Mouse (Mus musculus) testis, adult 2 months (tissue): ENCODE data around the gene Gorasp1.

Experiments
- CTCF ChIP-seq: fragments of 200-500 bp; IDR thresholded peaks from 2 replicates; pipeline ENCODE4 v1.5.1; 2012; ENCODE audit warnings: low read depth, mild to moderate bottlenecking, inconsistent platforms, low read length, moderate library complexity; ENCODE audit not compliant: control insufficient read depth, insufficient read depth, insufficient replicate concordance
- POLR2A ChIP-seq: fragments of 200-500 bp; IDR thresholded peaks from 2 replicates; pipeline ENCODE4 v1.6.1; 2012; ENCODE audit warnings: low read depth, mild to moderate bottlenecking, inconsistent platforms, low read length, moderate library complexity; ENCODE audit not compliant: control insufficient read depth

- TF ChIP-seq POLR2A, result no peak
- no peak for TF ChIP-seq CTCF
Measured at GRCm38 (mm10) chr9:119978151-119978810, 40.9 kb upstream of the Gorasp1 start.
